Mouse (Mus musculus): ENCODE results near the gene Arrdc5. TPM values are rescaled to one million over a fixed set of nuclear protein-coding genes. Genes with fewer than 3 reads are reported as not detected.
A peak's percentile ranks its signal among the peaks of the same experiment; 100 is the strongest.

Gene Arrdc5
- 274 and 296 TPM in 2 replicates for polyA plus RNA-seq (2012; rRNA removed)

DNA sequence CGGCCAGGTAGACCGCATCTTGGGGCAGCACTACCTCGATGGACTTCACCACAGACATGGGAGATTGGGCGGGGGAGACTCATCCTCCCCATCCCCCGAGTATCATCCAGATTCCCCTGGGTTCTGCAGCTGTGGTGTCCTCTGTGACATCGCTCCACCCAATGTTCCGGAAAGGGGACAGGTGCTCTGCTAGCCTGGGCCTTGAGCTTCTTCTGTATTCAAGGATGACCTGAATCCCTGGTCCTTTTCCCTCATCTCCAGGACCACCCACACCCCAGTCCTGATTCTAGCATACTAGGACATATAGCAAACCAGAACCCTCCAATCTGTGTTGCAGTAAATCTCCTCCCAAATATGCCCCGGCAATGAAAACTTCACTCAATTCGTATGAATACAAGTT, at the start of gene Arrdc5:
Arrdc5 (minus strand) TSS at position 101 of the 400 bp plus-strand sequence.
- Histone ChIP-seq H3K4me3 (ENCODE audit: control insufficient read depth, low read depth, low read length) (peak within 1 kb of the TSS; percentile 88), H3K4me1 (ENCODE audit: control insufficient read depth, insufficient read depth, low read length) (peaks cover 31% of the 10 kb centered on the region), H3K27ac (ENCODE audit: control insufficient read depth, insufficient read depth, low read depth, low read length) (no peak within 1 kb of the TSS), H3K36me3 (ENCODE audit: control insufficient read depth, insufficient read depth, low read length) (no peaks in the 10 kb centered on the region; the same call in 1 of the 2 replicates), H3K27me3 (ENCODE audit: control insufficient read depth, insufficient read depth, low read length) (no peaks in the 10 kb centered on the region)
- TF ChIP-seq CTCF (IDR thresholded peaks at IDR 0.05; ENCODE audit: control insufficient read depth, insufficient read depth, insufficient replicate concordance, low read depth, low read length): no peak
- peak; percentile 75; the same call in 1 of the 2 replicates for TF ChIP-seq POLR2A (IDR thresholded peaks at IDR 0.05; ENCODE audit: control insufficient read depth, low read depth, low read length)

DNA sequence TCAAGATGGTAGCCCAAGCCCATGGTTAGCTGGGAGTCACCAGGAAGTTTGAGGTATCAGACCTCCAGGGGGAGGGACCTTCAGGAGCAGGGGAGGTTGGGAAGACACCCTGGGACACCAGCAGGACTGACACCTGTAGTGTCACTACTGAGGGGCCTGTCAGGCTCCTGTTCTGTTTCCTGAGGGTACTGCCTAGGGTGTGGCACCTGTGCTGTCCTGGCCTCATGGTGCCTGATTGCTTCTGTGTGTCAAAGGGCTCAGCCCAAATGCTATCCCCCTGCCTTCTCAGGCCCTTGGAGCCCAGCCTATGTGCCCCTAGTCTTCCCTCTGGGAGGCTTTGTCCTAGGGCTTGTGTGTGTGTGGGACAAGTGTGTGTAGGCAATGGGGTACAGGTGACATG, 48.5 kb upstream of the Arrdc5 start:
- no peak overlapping the region for H3K4me3 ChIP-seq (ENCODE audit: control insufficient read depth, low read depth, low read length)
- H3K36me3 ChIP-seq (ENCODE audit: control insufficient read depth, insufficient read depth, low read length): no peaks in the 10 kb centered on the region
- H3K27me3 ChIP-seq (ENCODE audit: control insufficient read depth, insufficient read depth, low read length): no peaks in the 10 kb centered on the region
- H3K27ac ChIP-seq (ENCODE audit: control insufficient read depth, insufficient read depth, low read depth, low read length): no peak overlapping the region
- no peaks in the 10 kb centered on the region for H3K4me1 ChIP-seq (ENCODE audit: control insufficient read depth, insufficient read depth, low read length)
- TF ChIP-seq POLR2A (IDR thresholded peaks at IDR 0.05; ENCODE audit: control insufficient read depth, low read depth, low read length) (no peak), CTCF (IDR thresholded peaks at IDR 0.05; ENCODE audit: control insufficient read depth, insufficient read depth, insufficient replicate concordance, low read depth, low read length) (no peak)

DNA sequence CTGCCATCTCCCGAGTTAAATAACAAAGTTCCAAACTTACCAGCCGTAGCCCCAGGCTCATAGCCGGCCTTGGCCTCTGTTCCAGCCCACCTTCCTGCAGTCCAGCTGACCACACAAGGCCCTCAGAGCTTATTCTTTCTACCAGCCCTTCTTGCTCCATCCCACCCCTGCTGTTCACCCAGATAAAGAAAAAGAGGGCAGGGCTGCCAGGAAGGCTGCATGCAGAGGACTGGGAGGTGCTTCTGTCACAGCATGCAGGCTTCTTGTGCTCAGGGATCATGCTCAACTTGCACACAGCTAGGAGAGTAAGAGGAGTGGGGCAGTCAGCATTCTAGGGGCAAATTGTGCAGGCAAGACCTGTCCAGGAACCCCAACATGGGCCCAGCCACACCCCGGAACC, 48.0 kb upstream of the Arrdc5 start:
- H3K27ac ChIP-seq (ENCODE audit: control insufficient read depth, insufficient read depth, low read depth, low read length): no peak overlapping the region
- no peaks in the 10 kb centered on the region for H3K36me3 ChIP-seq (ENCODE audit: control insufficient read depth, insufficient read depth, low read length)
- H3K27me3 ChIP-seq (ENCODE audit: control insufficient read depth, insufficient read depth, low read length): no peaks in the 10 kb centered on the region
- no peaks in the 10 kb centered on the region for H3K4me1 ChIP-seq (ENCODE audit: control insufficient read depth, insufficient read depth, low read length)
- H3K4me3 ChIP-seq (ENCODE audit: control insufficient read depth, low read depth, low read length): no peak overlapping the region
- TF ChIP-seq CTCF (IDR thresholded peaks at IDR 0.05; ENCODE audit: control insufficient read depth, insufficient read depth, insufficient replicate concordance, low read depth, low read length): no peak
- no peak for TF ChIP-seq POLR2A (IDR thresholded peaks at IDR 0.05; ENCODE audit: control insufficient read depth, low read depth, low read length)

DNA sequence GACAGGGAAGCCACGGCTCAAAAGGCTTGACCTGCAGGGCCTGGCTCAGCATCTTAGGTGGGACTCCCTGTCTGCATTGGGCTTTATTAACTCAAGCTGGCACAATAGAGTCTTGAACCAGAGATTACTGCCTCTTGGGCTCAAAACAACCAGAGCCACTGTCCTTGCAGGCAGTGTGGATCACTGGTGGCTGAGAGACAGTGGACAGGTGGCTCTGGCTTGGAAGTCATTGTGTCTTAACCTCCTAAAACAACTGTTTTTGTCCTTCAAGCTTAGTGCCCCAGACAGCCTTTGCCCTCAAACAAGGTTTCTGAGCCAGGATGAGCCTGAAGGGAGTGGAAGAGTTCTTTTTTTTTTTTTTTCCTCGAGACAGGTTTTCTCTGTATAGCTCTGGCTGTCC, 45.3 kb upstream of the Arrdc5 start:
- H3K4me1 ChIP-seq (ENCODE audit: control insufficient read depth, insufficient read depth, low read length): no peaks in the 10 kb centered on the region
- no peaks in the 10 kb centered on the region for H3K27me3 ChIP-seq (ENCODE audit: control insufficient read depth, insufficient read depth, low read length)
- H3K4me3 ChIP-seq (ENCODE audit: control insufficient read depth, low read depth, low read length): no peak overlapping the region
- H3K36me3 ChIP-seq (ENCODE audit: control insufficient read depth, insufficient read depth, low read length): no peaks in the 10 kb centered on the region
- no peak overlapping the region for H3K27ac ChIP-seq (ENCODE audit: control insufficient read depth, insufficient read depth, low read depth, low read length)
- no peak for TF ChIP-seq CTCF (IDR thresholded peaks at IDR 0.05; ENCODE audit: control insufficient read depth, insufficient read depth, insufficient replicate concordance, low read depth, low read length)
- TF ChIP-seq POLR2A (IDR thresholded peaks at IDR 0.05; ENCODE audit: control insufficient read depth, low read depth, low read length): no peak

DNA sequence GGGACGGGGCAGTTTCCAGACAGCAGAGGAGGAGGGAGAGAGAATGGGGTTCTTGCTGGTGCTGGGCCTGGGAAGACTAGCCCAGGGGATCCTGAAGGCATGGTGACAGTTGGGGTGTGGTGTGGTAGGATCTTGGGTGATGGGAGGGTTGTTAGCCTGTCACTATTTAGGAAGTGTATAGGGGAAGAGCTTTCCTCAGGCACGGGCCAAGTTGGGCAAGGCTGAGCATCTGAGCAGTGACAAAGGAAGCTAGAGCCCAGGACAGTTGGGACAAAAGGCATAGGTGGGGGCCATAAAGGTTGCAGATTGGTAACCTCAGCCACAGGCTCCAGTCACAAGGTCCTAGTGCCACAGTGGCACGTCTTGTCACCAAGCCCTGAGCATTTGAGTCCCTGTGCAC, 43.4 kb upstream of the Arrdc5 start:
- Histone ChIP-seq H3K4me1 (ENCODE audit: control insufficient read depth, insufficient read depth, low read length) (no peaks in the 10 kb centered on the region), H3K36me3 (ENCODE audit: control insufficient read depth, insufficient read depth, low read length) (no peaks in the 10 kb centered on the region), H3K4me3 (ENCODE audit: control insufficient read depth, low read depth, low read length) (no peak overlapping the region), H3K27ac (ENCODE audit: control insufficient read depth, insufficient read depth, low read depth, low read length) (no peak overlapping the region), H3K27me3 (ENCODE audit: control insufficient read depth, insufficient read depth, low read length) (no peaks in the 10 kb centered on the region)
- TF ChIP-seq CTCF (IDR thresholded peaks at IDR 0.05; ENCODE audit: control insufficient read depth, insufficient read depth, insufficient replicate concordance, low read depth, low read length) (no peak), POLR2A (IDR thresholded peaks at IDR 0.05; ENCODE audit: control insufficient read depth, low read depth, low read length) (no peak)

DNA sequence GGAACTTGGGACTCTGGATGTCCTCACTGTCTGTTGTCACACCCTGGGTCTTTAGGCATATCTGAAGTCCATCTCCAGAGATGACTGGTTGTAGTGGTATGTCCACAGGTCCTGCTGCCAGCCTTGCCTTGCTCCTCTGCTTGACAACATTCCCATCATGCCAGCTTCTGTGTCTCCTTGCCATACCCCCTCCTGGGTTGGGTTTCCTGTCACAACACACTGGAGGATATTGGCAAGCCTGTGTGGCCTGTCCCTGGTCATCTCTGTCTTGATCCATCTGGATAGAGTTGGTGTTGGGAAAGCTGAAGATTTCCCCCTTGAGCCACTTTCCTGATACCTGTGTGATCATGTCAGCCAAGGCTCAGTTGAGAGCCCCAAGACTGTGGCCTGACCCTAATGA, 40.6 kb upstream of the Arrdc5 start:
- no peak for TF ChIP-seq CTCF (IDR thresholded peaks at IDR 0.05; ENCODE audit: control insufficient read depth, insufficient read depth, insufficient replicate concordance, low read depth, low read length)
- TF ChIP-seq POLR2A (IDR thresholded peaks at IDR 0.05; ENCODE audit: control insufficient read depth, low read depth, low read length): no peak
- Histone ChIP-seq H3K27ac (ENCODE audit: control insufficient read depth, insufficient read depth, low read depth, low read length) (no peak overlapping the region), H3K27me3 (ENCODE audit: control insufficient read depth, insufficient read depth, low read length) (no peaks in the 10 kb centered on the region), H3K4me3 (ENCODE audit: control insufficient read depth, low read depth, low read length) (no peak overlapping the region), H3K36me3 (ENCODE audit: control insufficient read depth, insufficient read depth, low read length) (no peaks in the 10 kb centered on the region), H3K4me1 (ENCODE audit: control insufficient read depth, insufficient read depth, low read length) (no peaks in the 10 kb centered on the region)

DNA sequence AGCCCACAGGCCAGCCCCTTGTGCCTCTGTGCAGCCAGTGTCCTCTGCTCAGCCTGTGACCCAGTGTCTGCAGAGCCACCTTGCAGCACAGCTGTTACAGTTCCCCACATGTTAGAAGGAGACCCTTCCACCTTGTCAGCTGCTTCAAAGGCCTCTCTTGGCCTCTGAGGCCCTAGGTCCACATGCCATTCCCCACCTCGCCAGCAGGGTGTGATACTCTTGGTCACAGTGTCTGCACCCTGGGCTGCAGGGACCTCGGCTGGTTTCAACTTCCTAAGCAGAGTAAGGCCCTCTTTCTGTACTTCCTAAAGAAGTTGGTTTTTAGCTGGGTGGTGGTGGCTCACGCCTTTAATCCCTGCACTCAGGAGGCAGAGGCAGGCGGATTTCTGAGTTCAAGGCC, 38.8 kb upstream of the Arrdc5 start:
- Histone ChIP-seq H3K27ac (ENCODE audit: control insufficient read depth, insufficient read depth, low read depth, low read length) (no peak overlapping the region), H3K4me1 (ENCODE audit: control insufficient read depth, insufficient read depth, low read length) (peaks cover 3% of the 10 kb centered on the region; the same call in 1 of the 2 replicates)
- TF ChIP-seq POLR2A (IDR thresholded peaks at IDR 0.05; ENCODE audit: control insufficient read depth, low read depth, low read length) (no peak), CTCF (IDR thresholded peaks at IDR 0.05; ENCODE audit: control insufficient read depth, insufficient read depth, insufficient replicate concordance, low read depth, low read length) (peak; percentile 37; the same call in 1 of the 2 replicates)

DNA sequence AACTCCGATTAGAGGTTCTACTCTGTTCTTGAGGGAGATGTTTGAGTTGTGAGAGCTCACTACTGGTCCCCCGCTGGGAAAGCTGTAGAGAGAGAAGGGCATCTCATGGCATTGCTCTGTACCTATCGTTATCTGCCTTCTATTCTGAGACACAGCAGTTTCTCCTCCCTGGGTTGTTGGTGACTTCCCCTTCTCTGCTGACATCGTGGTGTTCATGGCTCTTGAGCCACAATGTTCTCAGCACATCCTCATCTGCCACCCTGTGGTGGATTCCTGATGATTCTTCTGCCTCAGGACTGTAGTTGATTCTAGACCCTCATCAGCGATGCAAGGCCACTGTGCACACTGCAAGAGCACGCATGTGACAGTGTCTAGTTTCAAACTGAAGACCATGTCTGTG, 37.7 kb upstream of the Arrdc5 start:
- H3K4me3 ChIP-seq (ENCODE audit: control insufficient read depth, low read depth, low read length): no peak overlapping the region
- TF ChIP-seq CTCF (IDR thresholded peaks at IDR 0.05; ENCODE audit: control insufficient read depth, insufficient read depth, insufficient replicate concordance, low read depth, low read length): no peak
- no peak for TF ChIP-seq POLR2A (IDR thresholded peaks at IDR 0.05; ENCODE audit: control insufficient read depth, low read depth, low read length)
- peaks cover 3% of the 10 kb centered on the region; the same call in 1 of the 2 replicates for H3K4me1 ChIP-seq (ENCODE audit: control insufficient read depth, insufficient read depth, low read length)
- no peak overlapping the region for H3K27ac ChIP-seq (ENCODE audit: control insufficient read depth, insufficient read depth, low read depth, low read length)
- no peaks in the 10 kb centered on the region for H3K27me3 ChIP-seq (ENCODE audit: control insufficient read depth, insufficient read depth, low read length)
- H3K36me3 ChIP-seq (ENCODE audit: control insufficient read depth, insufficient read depth, low read length): no peaks in the 10 kb centered on the region

More for the DNA sequence above, 38.8 kb upstream of the Arrdc5 start:
- Histone ChIP-seq H3K36me3 (ENCODE audit: control insufficient read depth, insufficient read depth, low read length) (no peaks in the 10 kb centered on the region), H3K27me3 (ENCODE audit: control insufficient read depth, insufficient read depth, low read length) (no peaks in the 10 kb centered on the region), H3K4me3 (ENCODE audit: control insufficient read depth, low read depth, low read length) (no peak overlapping the region)

Measured in testis, adult 2 months (tissue).